Mouse (Mus musculus) hindbrain, embryonic 14.5 days (tissue): ENCODE results near the gene Slc25a34. TPM values are rescaled to one million over a fixed set of nuclear protein-coding genes. Genes with fewer than 3 reads are reported as not detected.

Source experiments
- ATAC-seq: fragments of 200-750 bp; cut with Nextera tagmentation; 2 replicates; pipeline ENCODE4 v1.8.0; 2017; ENCODE audit warnings: moderate number of reproducible peaks, mild to moderate bottlenecking, moderate TSS enrichment, moderate library complexity; ENCODE audit not compliant: low FRiP score
- DNase-seq: peaks from one replicate; pipeline ENCODE4 v3.0.0-alpha.2; 2015; ENCODE audit warnings: low spot score
- H3K27ac ChIP-seq: fragments of 300-500 bp; sonication (generic); 2 replicates; pipeline ENCODE4 v1.5.1; 2014; ENCODE audit warnings: mild to moderate bottlenecking, moderate library complexity
- H3K27me3 ChIP-seq: fragments of 300-500 bp; sonication (generic); 2 replicates; pipeline ENCODE4 v1.6.1; 2014; ENCODE audit warnings: mild to moderate bottlenecking, low read length, mixed read lengths; ENCODE audit not compliant: control insufficient read depth, insufficient read depth
- H3K36me3 ChIP-seq: fragments of 300-500 bp; sonication (generic); replicated peaks from 2 replicates; pipeline ENCODE4 v1.6.1; 2014; ENCODE audit not compliant: control insufficient read depth, insufficient read depth
- H3K4me1 ChIP-seq: fragments of 300-500 bp; sonication (generic); replicated peaks from 2 replicates; pipeline ENCODE4 v1.6.1; 2014; ENCODE audit warnings: antibody characterized with exemption, low read length, mixed read lengths; ENCODE audit not compliant: control insufficient read depth, insufficient read depth
- H3K4me2 ChIP-seq: fragments of 300-500 bp; sonication (generic); replicated peaks from 2 replicates; pipeline ENCODE4 v1.6.1; 2014; ENCODE audit warnings: mild to moderate bottlenecking, moderate library complexity
- H3K4me3 ChIP-seq: fragments of 300-500 bp; sonication (generic); replicated peaks from 2 replicates; pipeline ENCODE4 v1.5.1; 2014; ENCODE audit warnings: mild to moderate bottlenecking, low read length
- H3K9ac ChIP-seq: fragments of 300-500 bp; sonication (generic); 2 replicates; pipeline ENCODE4 v1.6.1; 2014
- H3K9me3 ChIP-seq: fragments of 300-500 bp; sonication (generic); 2 replicates; pipeline ENCODE4 v1.6.1; 2016; ENCODE audit warnings: low read length; ENCODE audit not compliant: control insufficient read depth
- WGBS: fragments of 180-500 bp; shearing (Covaris S2); extraction: QIAGEN DNeasy Blood & Tissue Kit; methylation state at CpG from one replicate; pipeline ENCODE4 v1.1.7; 2014; 5-methylcytosine and 5-hydroxymethylcytosine counted together
- polyA plus RNA-seq: library from polyadenylated mRNA; unstranded; fragments of >200 nt; fragmentation: Nextera tagmentation; extraction: Ambion mirVana; gene quantifications from 2 replicates; pipeline ENCODE4 v1.2.1, GENCODE M21; 2014

Gene Slc25a34
- polyA plus RNA-seq, 1 experiment from 2014 or later: not detected

DNA sequence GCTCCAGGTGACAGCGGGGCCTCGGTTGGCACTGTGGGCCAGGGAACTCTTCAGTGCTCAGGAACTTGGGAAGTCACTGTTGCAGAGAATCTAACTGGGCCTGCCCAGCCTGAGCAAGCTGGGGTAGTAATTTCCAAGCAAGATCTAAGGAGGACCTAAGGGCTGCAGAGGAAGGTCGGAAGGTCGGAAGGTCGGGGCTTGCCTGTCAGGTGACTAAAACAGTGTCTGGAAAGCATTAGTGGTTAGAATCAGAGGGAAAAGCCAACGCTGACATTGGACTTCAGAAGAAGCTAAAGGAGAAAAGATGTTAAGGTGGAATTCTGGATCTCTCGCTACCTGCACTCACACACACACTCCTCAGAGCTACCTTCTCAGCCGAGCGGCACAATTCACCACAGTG is 12.4 kb upstream of the Slc25a34 start:
- Histone ChIP-seq H3K4me2 (no peak overlapping the region), H3K9ac (no peak overlapping the region), H3K4me1 (no peaks in the 10 kb centered on the region), H3K36me3 (peaks cover 76% of the 10 kb centered on the region), H3K27me3 (no peaks in the 10 kb centered on the region), H3K9me3 (no peaks in the 10 kb centered on the region), H3K27ac (no peak overlapping the region), H3K4me3 (no peak overlapping the region)
- DNase-seq (no peak), ATAC-seq (no peak)
- 92% methylated on average over 9 of the region's 9 CpGs for WGBS

DNA sequence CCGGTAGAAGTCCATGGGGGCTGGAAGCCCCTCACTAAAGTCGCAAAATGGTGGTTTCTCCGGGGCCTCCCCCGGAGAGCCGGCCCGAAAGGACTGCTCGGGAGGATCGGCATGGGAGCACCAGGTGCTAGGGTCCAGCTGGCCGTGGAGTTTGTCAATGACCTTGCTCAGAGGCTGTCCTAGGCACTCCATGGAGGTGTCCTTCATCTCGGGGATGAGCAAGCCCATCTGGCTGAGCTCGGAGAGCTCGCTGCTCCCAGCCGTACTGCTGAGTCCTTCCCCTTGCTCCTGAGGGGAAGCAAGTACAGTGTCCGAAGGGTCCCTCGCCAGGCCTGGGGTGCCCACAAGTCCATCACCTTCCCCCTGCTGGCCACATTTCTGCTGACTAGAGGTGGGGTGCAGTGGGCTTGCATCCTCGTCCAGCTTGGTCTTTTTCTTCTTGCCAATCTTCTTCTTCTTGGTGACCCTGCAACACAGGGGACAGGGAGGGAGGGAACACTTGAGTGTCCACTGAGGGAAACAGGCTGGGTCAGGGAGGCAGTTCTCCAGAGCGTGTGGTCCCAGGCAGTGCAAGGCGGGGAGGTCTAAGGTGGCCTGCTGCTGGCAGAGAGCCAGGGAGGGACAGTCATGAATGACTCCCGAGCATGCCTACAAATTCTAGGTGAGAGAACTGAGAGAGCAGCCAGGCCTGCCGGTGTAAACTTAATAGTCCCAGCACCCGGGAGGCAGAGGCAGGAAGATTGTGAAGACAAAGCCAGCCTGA is 8.7 kb upstream of the Slc25a34 start:
- Histone ChIP-seq H3K27me3 (no peaks in the 10 kb centered on the region), H3K9me3 (no peaks in the 10 kb centered on the region), H3K9ac (no peak overlapping the region), H3K4me3 (no peak overlapping the region), H3K4me1 (no peaks in the 10 kb centered on the region), H3K4me2 (no peak overlapping the region), H3K36me3 (peaks cover 88% of the 10 kb centered on the region), H3K27ac (no peak overlapping the region)
- WGBS: 96% methylated on average over 21 of the region's 21 CpGs
- DNase-seq: no peak
- no peak for ATAC-seq

- DNase-seq (no peak), ATAC-seq (no peak)
- Histone ChIP-seq H3K27ac (no peak overlapping the region), H3K4me3 (no peak overlapping the region), H3K4me2 (no peak overlapping the region), H3K27me3 (no peaks in the 10 kb centered on the region), H3K4me1 (no peaks in the 10 kb centered on the region), H3K9me3 (no peaks in the 10 kb centered on the region), H3K9ac (no peak overlapping the region), H3K36me3 (peaks cover 88% of the 10 kb centered on the region)
- WGBS: 96% methylated on average over 20 of the region's 20 CpGs
Observed at GRCm38 (mm10) chr4:141631250-141631649, 7.6 kb upstream of the Slc25a34 start.

DNA sequence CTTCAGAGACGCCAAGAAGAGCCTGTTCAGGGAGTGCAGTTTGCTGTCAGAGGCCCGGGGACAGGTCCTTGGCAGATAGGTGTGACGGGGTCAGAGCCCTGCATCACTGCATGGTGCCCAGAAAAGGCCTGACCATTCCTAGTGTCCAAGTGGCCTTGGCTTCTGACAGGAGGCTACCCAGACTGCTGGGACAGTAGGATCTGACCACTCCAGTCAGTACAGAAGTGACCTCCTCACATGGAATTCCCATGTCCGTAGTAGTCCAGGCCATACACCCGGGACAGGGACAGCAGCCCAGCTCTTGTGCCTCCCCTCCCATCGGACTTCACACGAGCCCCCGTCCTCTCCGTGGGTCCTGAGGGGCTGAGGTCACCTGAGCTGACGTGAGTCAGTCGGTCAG is 6.4 kb upstream of the Slc25a34 start:
- Histone ChIP-seq H3K36me3 (peaks cover 93% of the 10 kb centered on the region), H3K9ac (no peak overlapping the region), H3K27me3 (no peaks in the 10 kb centered on the region), H3K4me3 (no peak overlapping the region), H3K4me1 (no peaks in the 10 kb centered on the region), H3K9me3 (no peaks in the 10 kb centered on the region), H3K4me2 (no peak overlapping the region), H3K27ac (no peak overlapping the region)
- ATAC-seq (no peak), DNase-seq (no peak)
- WGBS: 98% methylated on average over 11 of the region's 11 CpGs

- DNase-seq (no peak), ATAC-seq (no peak)
- H3K9me3 ChIP-seq: no peaks in the 10 kb centered on the region
- H3K4me3 ChIP-seq: no peak overlapping the region
- H3K27me3 ChIP-seq: no peaks in the 10 kb centered on the region
- peaks cover 85% of the 10 kb centered on the region for H3K36me3 ChIP-seq
- H3K4me2 ChIP-seq: no peak overlapping the region
- H3K9ac ChIP-seq: no peak overlapping the region
- no peaks in the 10 kb centered on the region for H3K4me1 ChIP-seq
- WGBS: 82% methylated on average over 14 of the region's 14 CpGs
- H3K27ac ChIP-seq: no peak overlapping the region
Observed at GRCm38 (mm10) chr4:141628661-141629060, 5.0 kb upstream of the Slc25a34 start.

- H3K36me3 ChIP-seq: peaks cover 77% of the 10 kb centered on the region
- H3K4me1 ChIP-seq: no peaks in the 10 kb centered on the region
- no peaks in the 10 kb centered on the region for H3K9me3 ChIP-seq
- no peak overlapping the region for H3K4me3 ChIP-seq
- H3K27me3 ChIP-seq: no peaks in the 10 kb centered on the region
- H3K27ac ChIP-seq: no peak overlapping the region
- WGBS: 91% methylated on average over 5 of the region's 5 CpGs
- no peak overlapping the region for H3K4me2 ChIP-seq
- ATAC-seq: no peak
- DNase-seq: no peak
- no peak overlapping the region for H3K9ac ChIP-seq
Observed at GRCm38 (mm10) chr4:141627502-141627901, 3.9 kb upstream of the Slc25a34 start.

DNA sequence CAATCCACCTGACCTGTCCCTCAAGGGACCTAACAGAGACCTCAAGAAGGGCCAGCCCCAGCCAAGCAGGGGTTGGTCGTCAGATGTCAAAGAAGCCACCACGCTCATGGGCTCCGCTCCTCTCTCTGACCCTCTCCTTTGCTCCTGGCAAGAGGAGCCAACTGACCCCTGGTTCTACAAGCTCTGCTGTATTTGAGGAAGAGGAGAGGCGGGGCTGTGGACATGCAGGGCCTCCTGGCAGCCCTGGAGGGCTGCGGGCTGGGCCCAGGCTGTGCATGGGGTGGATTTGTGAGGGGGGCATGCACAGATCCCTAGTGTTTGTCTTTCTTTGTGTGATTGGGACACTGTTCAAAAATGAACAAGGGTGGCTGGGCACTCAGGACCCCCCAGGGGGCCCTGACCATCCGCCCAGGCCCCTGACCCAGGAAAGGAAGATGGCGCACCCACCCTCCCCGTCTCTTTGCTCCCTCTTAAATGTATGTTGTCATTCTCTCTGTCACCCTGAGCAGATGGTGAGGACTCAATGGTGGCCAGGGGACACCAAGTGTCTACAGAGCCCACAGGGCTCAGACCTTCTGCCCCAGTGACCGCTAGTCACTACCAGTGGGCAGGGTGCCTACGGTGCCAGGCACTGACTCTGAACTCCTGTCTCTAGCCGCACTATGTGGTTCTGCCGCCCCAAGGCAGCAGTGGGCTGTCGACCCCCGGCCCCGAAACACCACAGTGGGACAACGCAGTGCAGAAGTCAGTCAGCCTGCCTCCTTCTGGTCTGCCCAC is 2.3 kb upstream of the Slc25a34 start:
- WGBS: 91% methylated on average over 16 of the region's 16 CpGs
- no peaks in the 10 kb centered on the region for H3K9me3 ChIP-seq
- H3K9ac ChIP-seq: no peak overlapping the region
- DNase-seq (no peak), ATAC-seq (no peak)
- peaks cover 61% of the 10 kb centered on the region for H3K36me3 ChIP-seq
- no peaks in the 10 kb centered on the region for H3K27me3 ChIP-seq
- no peak overlapping the region for H3K4me3 ChIP-seq
- H3K27ac ChIP-seq: no peak overlapping the region
- H3K4me2 ChIP-seq: no peak overlapping the region
- H3K4me1 ChIP-seq: no peaks in the 10 kb centered on the region

- Histone ChIP-seq H3K36me3 (peaks cover 53% of the 10 kb centered on the region), H3K9ac (no peak overlapping the region), H3K27me3 (no peaks in the 10 kb centered on the region), H3K9me3 (no peaks in the 10 kb centered on the region), H3K4me2 (no peak overlapping the region), H3K4me3 (no peak overlapping the region), H3K4me1 (no peaks in the 10 kb centered on the region), H3K27ac (no peak overlapping the region)
- WGBS: 78% methylated on average over 19 of the region's 19 CpGs
- ATAC-seq: no peak
- DNase-seq: no peak
Observed at GRCm38 (mm10) chr4:141624983-141625773, 1.6 kb upstream of the Slc25a34 start.

DNA sequence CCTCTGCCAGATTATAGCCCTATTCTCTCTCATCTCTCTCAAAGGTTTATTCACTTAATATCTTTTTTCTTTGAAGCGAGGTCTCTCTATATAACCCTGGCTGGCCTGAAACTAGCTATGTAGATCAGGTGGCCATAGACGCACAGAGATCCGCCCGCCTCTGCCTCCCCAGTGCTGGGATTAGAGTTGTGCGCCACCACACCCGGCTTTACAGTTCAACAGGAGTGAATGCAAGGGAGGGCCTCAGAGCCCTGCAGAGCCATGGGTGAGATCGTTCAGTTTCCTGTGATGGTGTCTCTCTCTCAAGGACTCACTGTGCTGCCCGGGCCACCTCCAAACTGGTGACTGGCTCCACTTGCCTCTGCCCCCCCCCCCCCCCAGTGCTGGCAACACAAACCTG is 513 bp upstream of the Slc25a34 start:
- H3K4me3 ChIP-seq: no peak overlapping the region
- H3K36me3 ChIP-seq: peaks cover 43% of the 10 kb centered on the region
- ATAC-seq (no peak), DNase-seq (no peak)
- no peak overlapping the region for H3K4me2 ChIP-seq
- H3K9me3 ChIP-seq: no peaks in the 10 kb centered on the region
- 91% methylated on average over 8 of the region's 8 CpGs for WGBS
- H3K27ac ChIP-seq: no peak overlapping the region
- H3K27me3 ChIP-seq: no peaks in the 10 kb centered on the region
- H3K9ac ChIP-seq: no peak overlapping the region
- H3K4me1 ChIP-seq: no peaks in the 10 kb centered on the region
